Mouse (Mus musculus) forebrain, embryonic 13.5 days (tissue): ENCODE measurements around the gene Tmem150a. TPM values are rescaled to one million over a fixed set of nuclear protein-coding genes. Genes with fewer than 3 reads are reported as not detected.

ENCODE experiments used
- ATAC-seq: fragments of 200-750 bp; cut with Nextera tagmentation; 2 replicates; pipeline ENCODE4 v1.8.0; 2017
- H3K27ac ChIP-seq: fragments of 300-500 bp; sonication (generic); 2 replicates; pipeline ENCODE4 v1.5.1; 2015; ENCODE audit warnings: inconsistent platforms, mild to moderate bottlenecking, moderate library complexity
- H3K27me3 ChIP-seq: fragments of 300-500 bp; sonication (generic); 2 replicates; pipeline ENCODE4 v1.6.1; 2015; ENCODE audit warnings: mild to moderate bottlenecking, inconsistent platforms
- H3K36me3 ChIP-seq: fragments of 300-500 bp; sonication (generic); 2 replicates; pipeline ENCODE4 v1.6.1; 2015; ENCODE audit warnings: mild to moderate bottlenecking, inconsistent platforms; ENCODE audit not compliant: poor library complexity, severe bottlenecking
- H3K4me1 ChIP-seq: fragments of 300-500 bp; sonication (generic); 2 replicates; pipeline ENCODE4 v1.6.1; 2015; ENCODE audit warnings: inconsistent platforms
- H3K4me2 ChIP-seq: fragments of 300-500 bp; sonication (generic); 2 replicates; pipeline ENCODE4 v1.6.1; 2015; ENCODE audit warnings: inconsistent platforms, mild to moderate bottlenecking, moderate library complexity
- H3K4me3 ChIP-seq: fragments of 300-500 bp; sonication (generic); 2 replicates; pipeline ENCODE4 v1.5.1; 2015; ENCODE audit warnings: mild to moderate bottlenecking, inconsistent platforms
- H3K9ac ChIP-seq: fragments of 300-500 bp; sonication (generic); 2 replicates; pipeline ENCODE4 v1.6.1; 2015; ENCODE audit warnings: mild to moderate bottlenecking, inconsistent platforms
- H3K9me3 ChIP-seq: fragments of 300-500 bp; sonication (generic); replicated peaks from 2 replicates; pipeline ENCODE4 v1.6.1; 2016; ENCODE audit warnings: inconsistent platforms
- WGBS: fragments of 180-500 bp; shearing (Covaris S2); methylation state at CpG from one replicate; pipeline ENCODE4 v1.1.7; 2015; 5-methylcytosine and 5-hydroxymethylcytosine counted together
- polyA plus RNA-seq: library from polyadenylated mRNA; unstranded; fragments of >200 nt; fragmentation: Nextera tagmentation; extraction: Ambion mirVana; gene quantifications from 2 replicates; pipeline ENCODE4 v1.2.1, GENCODE M21; 2015

Tmem150a gene
- polyA plus RNA-seq, 1 experiment from 2014 or later: 6.9 TPM

DNA sequence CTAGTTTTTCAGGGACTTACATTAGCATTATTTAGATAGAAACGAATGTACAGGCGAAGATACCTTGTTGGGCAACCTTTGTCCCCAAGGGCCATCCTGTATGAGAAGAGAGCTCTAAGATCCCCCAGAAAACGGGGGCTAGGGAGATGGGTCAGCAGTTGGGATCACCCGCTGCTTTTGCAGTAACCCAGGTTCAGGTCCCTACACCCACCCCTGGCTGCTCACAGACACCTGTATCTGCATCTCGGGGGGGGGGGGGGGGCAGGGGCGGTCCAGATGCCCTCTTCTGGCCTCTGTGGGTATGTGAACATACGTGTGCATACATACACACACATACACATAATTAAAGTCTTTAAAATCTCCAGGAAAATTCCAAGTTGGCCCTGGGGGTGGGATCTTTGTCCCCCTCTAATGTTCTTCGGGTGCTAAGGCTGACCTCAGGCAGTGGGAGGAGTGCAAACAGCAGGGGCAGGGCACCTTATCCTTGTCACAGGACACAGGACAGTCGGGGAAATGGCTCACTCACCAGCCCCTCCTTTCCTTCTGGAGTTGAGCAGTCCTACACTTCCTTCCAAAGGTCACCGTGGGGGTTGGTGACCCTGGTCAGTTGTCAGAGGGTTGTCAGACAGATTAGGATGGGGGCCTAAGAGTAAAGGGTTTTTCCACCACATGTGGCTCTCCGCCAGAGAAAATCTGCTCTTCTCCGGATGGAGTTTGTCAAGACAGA, 35.7 kb downstream of the Tmem150a start:
- Histone ChIP-seq H3K27me3 (peaks cover 14% of the 10 kb centered on the region; the same call in 1 of the 2 replicates), H3K4me1 (peaks cover 14% of the 10 kb centered on the region), H3K4me3 (peak overlapping the region; percentile 38; the same call in 1 of the 2 replicates), H3K36me3 (no peaks in the 10 kb centered on the region), H3K4me2 (peak overlapping the region; percentile 60), H3K27ac (no peak overlapping the region), H3K9me3 (no peaks in the 10 kb centered on the region), H3K9ac (no peak overlapping the region)
- ATAC-seq: 0 out of 2 replicates have a peak, but pooled peaks have one; percentile 24
- 24% methylated on average over 12 of the region's 12 CpGs for WGBS

GRCm38 (mm10) chr6:72392341-72392740, 37.1 kb downstream of the Tmem150a start:
- ATAC-seq: no peak
- H3K27ac ChIP-seq: no peak overlapping the region

DNA sequence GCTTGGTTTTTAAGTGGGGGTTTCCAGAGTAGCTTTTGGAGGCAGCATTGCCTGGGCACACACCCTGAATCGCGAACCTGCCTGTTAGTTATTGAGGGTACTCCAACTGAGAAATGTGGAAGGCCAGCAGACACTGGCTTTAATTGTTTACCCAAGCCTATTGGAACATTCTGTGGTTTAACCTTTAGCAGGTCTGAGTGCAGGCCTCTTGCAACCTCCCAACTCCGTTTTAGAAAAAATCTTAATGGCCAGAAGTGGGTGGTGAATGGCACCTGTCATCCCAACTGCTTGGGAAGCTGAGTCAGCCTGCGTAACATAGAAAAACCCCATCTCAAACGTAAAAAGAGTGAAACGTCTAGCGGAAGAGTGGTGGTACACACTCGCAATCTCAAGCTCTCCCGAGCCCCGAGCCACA, 41.6 kb downstream of the Tmem150a start:
- ATAC-seq: no peak
- 79% methylated on average over 10 of the region's 10 CpGs for WGBS
- Histone ChIP-seq H3K36me3 (no peaks in the 10 kb centered on the region), H3K27ac (no peak overlapping the region), H3K27me3 (no peaks in the 10 kb centered on the region), H3K4me1 (no peaks in the 10 kb centered on the region), H3K9ac (no peak overlapping the region), H3K9me3 (no peaks in the 10 kb centered on the region), H3K4me3 (no peak overlapping the region), H3K4me2 (no peak overlapping the region)

More at GRCm38 (mm10) chr6:72392341-72392740, 37.1 kb downstream of the Tmem150a start:
- no peak overlapping the region for H3K4me3 ChIP-seq
- 88% methylated on average over 5 of the region's 5 CpGs for WGBS
- peaks cover 14% of the 10 kb centered on the region; the same call in 1 of the 2 replicates for H3K27me3 ChIP-seq
- H3K4me2 ChIP-seq: no peak overlapping the region
- H3K36me3 ChIP-seq: no peaks in the 10 kb centered on the region
- H3K9me3 ChIP-seq: no peaks in the 10 kb centered on the region
- peaks cover 14% of the 10 kb centered on the region for H3K4me1 ChIP-seq
- no peak overlapping the region for H3K9ac ChIP-seq

GRCm38 (mm10) chr6:72399967-72400366, 44.7 kb downstream of the Tmem150a start:
- no peak overlapping the region for H3K27ac ChIP-seq
- H3K36me3 ChIP-seq: no peaks in the 10 kb centered on the region
- H3K4me2 ChIP-seq: no peak overlapping the region
- no peak overlapping the region for H3K9ac ChIP-seq
- no peak overlapping the region for H3K4me3 ChIP-seq
- WGBS: 76% methylated on average over 2 of the region's 2 CpGs
- ATAC-seq: no peak
- no peaks in the 10 kb centered on the region for H3K27me3 ChIP-seq
- no peaks in the 10 kb centered on the region for H3K9me3 ChIP-seq
- no peaks in the 10 kb centered on the region for H3K4me1 ChIP-seq

- no peak overlapping the region for H3K9ac ChIP-seq
- no peaks in the 10 kb centered on the region for H3K27me3 ChIP-seq
- H3K4me1 ChIP-seq: no peaks in the 10 kb centered on the region
- H3K36me3 ChIP-seq: no peaks in the 10 kb centered on the region
- no peak overlapping the region for H3K4me3 ChIP-seq
- no peaks in the 10 kb centered on the region for H3K9me3 ChIP-seq
- H3K27ac ChIP-seq: no peak overlapping the region
- no peak for ATAC-seq
- WGBS: 18% methylated on average over 7 of the region's 7 CpGs
- no peak overlapping the region for H3K4me2 ChIP-seq
Observed at GRCm38 (mm10) chr6:72401875-72402274, 46.6 kb downstream of the Tmem150a start.

DNA sequence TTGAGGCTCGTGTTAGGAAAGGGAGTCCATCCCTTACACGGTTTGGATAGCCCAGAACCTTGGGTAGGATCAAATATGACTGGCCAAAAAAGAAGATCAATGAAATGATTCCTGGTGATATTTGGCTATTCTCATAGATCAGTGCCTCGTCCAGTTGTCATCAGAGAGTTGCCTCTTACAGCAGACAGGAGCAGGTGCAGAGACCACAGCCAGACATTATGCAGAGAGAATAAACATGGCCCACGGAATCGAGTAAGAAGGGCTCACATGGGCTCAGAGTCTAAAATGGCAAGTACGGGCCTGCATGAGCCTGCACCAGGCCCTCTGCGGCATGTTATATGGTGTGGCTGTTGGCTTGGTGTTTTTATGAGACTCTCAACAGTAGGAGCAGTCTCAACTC, 50.1 kb downstream of the Tmem150a start:
- no peaks in the 10 kb centered on the region for H3K9me3 ChIP-seq
- no peak overlapping the region for H3K4me3 ChIP-seq
- H3K36me3 ChIP-seq: no peaks in the 10 kb centered on the region
- no peak overlapping the region for H3K27ac ChIP-seq
- ATAC-seq: no peak
- H3K27me3 ChIP-seq: no peaks in the 10 kb centered on the region
- no peak overlapping the region for H3K4me2 ChIP-seq
- 84% methylated on average over 7 of the region's 7 CpGs for WGBS
- no peak overlapping the region for H3K9ac ChIP-seq
- no peaks in the 10 kb centered on the region for H3K4me1 ChIP-seq

DNA sequence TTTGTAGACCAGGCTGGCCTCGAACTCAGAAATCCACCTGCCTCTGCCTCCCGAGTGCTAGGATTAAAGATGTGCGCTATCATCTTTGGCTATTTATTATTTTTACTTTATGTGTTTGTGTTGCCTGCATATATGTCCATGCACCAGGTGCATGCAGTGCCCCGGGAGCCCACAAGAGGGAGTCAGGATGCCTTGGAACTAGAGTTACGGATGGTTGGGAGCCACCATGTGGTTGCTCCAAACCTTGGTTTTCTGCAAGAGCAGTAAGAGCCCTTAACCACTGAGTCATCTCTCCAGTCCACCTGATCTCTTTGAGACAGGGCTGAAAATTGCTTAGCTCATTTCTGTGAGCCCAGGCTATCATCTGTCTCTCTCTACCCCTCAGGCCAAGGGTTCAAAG, 51.9 kb downstream of the Tmem150a start:
- Histone ChIP-seq H3K9me3 (no peaks in the 10 kb centered on the region), H3K4me1 (no peaks in the 10 kb centered on the region), H3K4me3 (no peak overlapping the region), H3K36me3 (no peaks in the 10 kb centered on the region), H3K9ac (no peak overlapping the region), H3K27ac (no peak overlapping the region), H3K27me3 (no peaks in the 10 kb centered on the region), H3K4me2 (no peak overlapping the region)
- WGBS: 3% methylated on average over 5 of the region's 5 CpGs
- ATAC-seq: peak; percentile 68

Other genes with a start within 250 kb of the Tmem150a start
- gene Atoh8, start 119.9 kb upstream of the Tmem150a start, polyA plus RNA-seq: 2.9 and 4.5 TPM in 2 replicates
- not detected in 2 replicates for gene Sftpb, start 50.8 kb upstream of the Tmem150a start, polyA plus RNA-seq
- 61.9 and 64.8 TPM in 2 replicates for gene Usp39, start 10.3 kb upstream of the Tmem150a start, polyA plus RNA-seq
- 27.2 and 28.2 TPM in 2 replicates for gene 0610030E20Rik, start 8.1 kb upstream of the Tmem150a start, polyA plus RNA-seq
- gene Rnf181, start 11.5 kb downstream of the Tmem150a start, polyA plus RNA-seq: 122 and 125 TPM in 2 replicates
- gene Vamp5, start 25.0 kb downstream of the Tmem150a start, polyA plus RNA-seq: 7.0 and 10.1 TPM in 2 replicates
- 16.8 and 21.3 TPM in 2 replicates for gene Vamp8, start 35.3 kb downstream of the Tmem150a start, polyA plus RNA-seq
- 12.7 and 13.8 TPM in 2 replicates for gene Ggcx, start 58.9 kb downstream of the Tmem150a start, polyA plus RNA-seq
- 402 and 460 TPM in 2 replicates for gene Mat2a, start 84.1 kb downstream of the Tmem150a start, polyA plus RNA-seq
- 0.62 and 0.89 TPM in 2 replicates for gene Sh2d6, start 166.3 kb downstream of the Tmem150a start, polyA plus RNA-seq
- gene Capg, start 188.9 kb downstream of the Tmem150a start, polyA plus RNA-seq: 4.7 and 4.8 TPM in 2 replicates
- 14.1 and 14.8 TPM in 2 replicates for gene Elmod3, start 243.0 kb downstream of the Tmem150a start, polyA plus RNA-seq
- 3.6 and 5.5 TPM in 2 replicates for gene Retsat, start 243.0 kb downstream of the Tmem150a start, polyA plus RNA-seq